Mouse (Mus musculus): Measurements from ENCODE around the gene Cxcr5. TPM values are rescaled to one million over a fixed set of nuclear protein-coding genes. Genes with fewer than 3 reads are reported as not detected.

Gene Cxcr5
- total and polyA plus RNA-seq, 2 experiments from 2014 or later, result not detected

- Histone ChIP-seq H3K9ac (no peak overlapping the region), H3K36me3 (ENCODE audit: insufficient read depth) (no peaks in the 10 kb centered on the region), H3K4me2 (ENCODE audit: low read depth) (no peak overlapping the region), H3K27me3 (ENCODE audit: insufficient read depth, low read length) (no peaks in the 10 kb centered on the region), H3K9me3 (ENCODE audit: low read length) (no peaks in the 10 kb centered on the region), H3K27ac (ENCODE audit: low read depth, low read length) (no peak overlapping the region), H3K4me3 (ENCODE audit: low read depth, low read length) (no peak overlapping the region), H3K4me1 (ENCODE audit: insufficient read depth) (no peaks in the 10 kb centered on the region)
- ATAC-seq (no peak), DNase-seq (no peak)
- TF ChIP-seq CTCF (IDR thresholded peaks at IDR 0.05; ENCODE audit: low read depth), result no peak
- 87% methylated on average over 2 of the region's 2 CpGs for WGBS
Observed at GRCm38 (mm10) chr9:44575095-44575494, 13.4 kb upstream of the Cxcr5 start.

- no peak overlapping the region for H3K4me2 ChIP-seq (ENCODE audit: low read depth)
- no peak for DNase-seq
- no peak for ATAC-seq
- no peaks in the 10 kb centered on the region for H3K9me3 ChIP-seq (ENCODE audit: low read length)
- no peak overlapping the region for H3K9ac ChIP-seq
- no peak overlapping the region for H3K27ac ChIP-seq (ENCODE audit: low read depth, low read length)
- WGBS, result 80% methylated on average over 4 of the region's 4 CpGs
- no peak for TF ChIP-seq CTCF (IDR thresholded peaks at IDR 0.05; ENCODE audit: low read depth)
- no peaks in the 10 kb centered on the region for H3K36me3 ChIP-seq (ENCODE audit: insufficient read depth)
- H3K27me3 ChIP-seq (ENCODE audit: insufficient read depth, low read length), result no peaks in the 10 kb centered on the region
- H3K4me3 ChIP-seq (ENCODE audit: low read depth, low read length), result no peak overlapping the region
- H3K4me1 ChIP-seq (ENCODE audit: insufficient read depth), result no peaks in the 10 kb centered on the region
Observed at GRCm38 (mm10) chr9:44573306-44573705, 11.6 kb upstream of the Cxcr5 start.

- no peak for DNase-seq
- WGBS, result 84% methylated on average over 12 of the region's 12 CpGs
- TF ChIP-seq CTCF (IDR thresholded peaks at IDR 0.05; ENCODE audit: low read depth), result no peak
- H3K9me3 ChIP-seq (ENCODE audit: low read length), result no peaks in the 10 kb centered on the region
- no peaks in the 10 kb centered on the region for H3K27me3 ChIP-seq (ENCODE audit: insufficient read depth, low read length)
- no peaks in the 10 kb centered on the region for H3K4me1 ChIP-seq (ENCODE audit: insufficient read depth)
- no peak for ATAC-seq
- no peaks in the 10 kb centered on the region for H3K36me3 ChIP-seq (ENCODE audit: insufficient read depth)
- H3K4me2 ChIP-seq (ENCODE audit: low read depth), result no peak overlapping the region
- no peak overlapping the region for H3K9ac ChIP-seq
- H3K27ac ChIP-seq (ENCODE audit: low read depth, low read length), result no peak overlapping the region
- H3K4me3 ChIP-seq (ENCODE audit: low read depth, low read length), result no peak overlapping the region
Observed at GRCm38 (mm10) chr9:44570939-44571382, 9.3 kb upstream of the Cxcr5 start.

- Histone ChIP-seq H3K9ac (no peak overlapping the region), H3K27me3 (ENCODE audit: insufficient read depth, low read length) (no peaks in the 10 kb centered on the region), H3K36me3 (ENCODE audit: insufficient read depth) (no peaks in the 10 kb centered on the region), H3K4me3 (ENCODE audit: low read depth, low read length) (no peak overlapping the region), H3K9me3 (ENCODE audit: low read length) (no peaks in the 10 kb centered on the region), H3K4me2 (ENCODE audit: low read depth) (no peak overlapping the region), H3K4me1 (ENCODE audit: insufficient read depth) (no peaks in the 10 kb centered on the region), H3K27ac (ENCODE audit: low read depth, low read length) (no peak overlapping the region)
- ATAC-seq, result no peak
- WGBS, result 37% methylated on average over 7 of the region's 7 CpGs
- DNase-seq, result no peak
- no peak for TF ChIP-seq CTCF (IDR thresholded peaks at IDR 0.05; ENCODE audit: low read depth)
Observed at GRCm38 (mm10) chr9:44568083-44568455, 6.4 kb upstream of the Cxcr5 start.

DNA sequence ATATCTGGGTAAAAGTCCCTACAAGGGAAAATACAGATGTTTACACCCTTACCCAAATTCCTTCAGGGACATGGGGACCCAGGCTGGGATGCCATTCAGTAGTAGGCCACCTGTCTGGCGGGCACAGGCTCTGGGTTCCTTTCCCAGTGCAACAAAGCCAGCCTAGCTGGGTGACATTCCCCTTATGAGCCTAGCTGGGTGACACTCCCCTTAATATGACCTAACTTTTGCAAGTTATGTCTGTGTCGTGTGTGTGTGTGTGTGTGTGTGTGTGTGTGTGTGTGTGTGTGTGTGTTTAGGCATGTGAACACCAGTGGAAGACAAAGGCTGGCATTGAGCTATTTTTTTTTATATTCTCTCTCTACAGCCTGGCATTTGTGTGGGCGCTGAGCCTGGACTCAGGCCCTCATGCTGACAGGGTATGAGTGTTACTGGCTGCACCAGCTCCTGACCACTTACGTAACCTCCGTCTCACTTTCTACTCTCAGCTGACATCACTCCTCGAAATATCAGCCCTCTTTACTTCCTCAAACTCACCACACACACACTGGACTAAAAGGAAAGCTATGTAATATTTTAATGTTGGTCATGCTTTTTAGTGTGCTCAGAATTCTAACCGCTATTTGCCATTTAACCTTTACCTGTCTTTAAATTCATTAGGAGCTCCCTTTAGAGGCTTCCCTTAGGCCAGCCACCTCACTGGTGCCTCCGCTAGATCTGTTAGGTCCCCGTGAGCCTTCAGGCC, 5.8 kb upstream of the Cxcr5 start:
- Histone ChIP-seq H3K27me3 (ENCODE audit: insufficient read depth, low read length) (no peaks in the 10 kb centered on the region), H3K27ac (ENCODE audit: low read depth, low read length) (no peak overlapping the region), H3K4me2 (ENCODE audit: low read depth) (no peak overlapping the region), H3K36me3 (ENCODE audit: insufficient read depth) (no peaks in the 10 kb centered on the region), H3K9me3 (ENCODE audit: low read length) (no peaks in the 10 kb centered on the region), H3K4me1 (ENCODE audit: insufficient read depth) (no peaks in the 10 kb centered on the region), H3K4me3 (ENCODE audit: low read depth, low read length) (no peak overlapping the region), H3K9ac (no peak overlapping the region)
- no peak for ATAC-seq
- DNase-seq, result no peak
- WGBS, result 74% methylated on average over 9 of the region's 9 CpGs
- no peak for TF ChIP-seq CTCF (IDR thresholded peaks at IDR 0.05; ENCODE audit: low read depth)

GRCm38 (mm10) chr9:44565367-44565766, 3.7 kb upstream of the Cxcr5 start:
- Histone ChIP-seq H3K27me3 (ENCODE audit: insufficient read depth, low read length) (no peaks in the 10 kb centered on the region), H3K4me2 (ENCODE audit: low read depth) (no peak overlapping the region), H3K36me3 (ENCODE audit: insufficient read depth) (no peaks in the 10 kb centered on the region), H3K4me1 (ENCODE audit: insufficient read depth) (no peaks in the 10 kb centered on the region), H3K4me3 (ENCODE audit: low read depth, low read length) (no peak overlapping the region), H3K9ac (no peak overlapping the region), H3K9me3 (ENCODE audit: low read length) (no peaks in the 10 kb centered on the region), H3K27ac (ENCODE audit: low read depth, low read length) (no peak overlapping the region)
- TF ChIP-seq CTCF (IDR thresholded peaks at IDR 0.05; ENCODE audit: low read depth), result 0 out of 2 replicates have a peak, but pooled peaks have one; percentile 3
- ATAC-seq, result peak; percentile 27; the same call in 1 of the 2 replicates
- 13% methylated on average over 6 of the region's 6 CpGs for WGBS
- DNase-seq, result peak; percentile 21

DNA sequence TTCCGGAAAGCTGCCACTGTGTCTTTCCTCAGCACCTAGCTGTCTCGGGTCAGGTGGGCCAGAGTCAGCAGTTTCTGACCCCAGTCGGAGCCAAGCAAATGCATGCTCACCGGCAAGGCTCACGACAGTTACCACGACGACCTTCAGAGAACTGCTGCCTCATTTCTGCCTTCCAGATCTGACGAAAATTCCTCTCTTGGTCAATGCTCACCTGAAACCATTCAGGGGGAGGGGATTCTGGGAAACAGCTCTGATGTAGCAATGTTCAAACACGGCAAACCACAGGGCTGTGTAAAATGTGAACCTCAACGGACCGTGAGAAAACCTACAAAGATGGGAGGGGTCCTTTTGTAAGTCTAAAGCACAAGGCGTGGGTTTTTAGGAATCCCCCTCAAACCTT, 1.3 kb upstream of the Cxcr5 start:
- ATAC-seq, result no peak
- no peak for DNase-seq
- 52% methylated on average over 12 of the region's 12 CpGs for WGBS
- H3K36me3 ChIP-seq (ENCODE audit: insufficient read depth), result no peaks in the 10 kb centered on the region
- TF ChIP-seq CTCF (IDR thresholded peaks at IDR 0.05; ENCODE audit: low read depth), result no peak
- no peaks in the 10 kb centered on the region for H3K4me1 ChIP-seq (ENCODE audit: insufficient read depth)
- H3K9me3 ChIP-seq (ENCODE audit: low read length), result no peaks in the 10 kb centered on the region
- no peak overlapping the region for H3K27ac ChIP-seq (ENCODE audit: low read depth, low read length)
- no peak overlapping the region for H3K9ac ChIP-seq
- no peaks in the 10 kb centered on the region for H3K27me3 ChIP-seq (ENCODE audit: insufficient read depth, low read length)
- H3K4me3 ChIP-seq (ENCODE audit: low read depth, low read length), result no peak overlapping the region
- no peak overlapping the region for H3K4me2 ChIP-seq (ENCODE audit: low read depth)

All from forebrain, postnatal 0 days (tissue).